Comparison of ENCODE assay signal across 8 mouse cellular contexts in genomic region chr6:8935705-8936104, GRCm38 (mm10). TPM values are rescaled to one million over a fixed set of nuclear protein-coding genes. Genes with fewer than 3 reads are reported as not detected.
DNase-seq lines count a peak whose midpoint lies in the region; ATAC-seq and TF ChIP-seq lines count a peak whose summit lies in the region.

No protein-coding gene starts in this region.

- TF ChIP-seq CTCF in midbrain, postnatal 0 days (IDR thresholded peaks at IDR 0.05) = peak; percentile 88

- H3K4me1 ChIP-seq in midbrain, postnatal 0 days (ENCODE audit: insufficient read depth, low read length) = no peaks in the 10 kb centered on the region

- H3K4me3 ChIP-seq in midbrain, postnatal 0 days (ENCODE audit: low read depth, low read length) = no peak overlapping the region

- 13% methylated on average over 5 of the region's 5 CpGs for WGBS in midbrain, postnatal 0 days

- H3K36me3 ChIP-seq in midbrain, postnatal 0 days (ENCODE audit: insufficient read depth, low read length) = no peaks in the 10 kb centered on the region

- DNase-seq in heart, postnatal 10 days = peak; percentile 43 to 67
- DNase-seq in heart, postnatal 25 days (ENCODE audit: low spot score) = no peak
- peak; percentile 74 for DNase-seq in ES-CJ7 (ENCODE audit: low read depth, low spot score)
- peak; percentile 86 to 90 for DNase-seq in cerebellum, postnatal 14 days
- DNase-seq in heart, postnatal 36 days = peak; percentile 40 to 44
- peak; percentile 78 to 90 for DNase-seq in left cerebral cortex, postnatal 14 days (ENCODE audit: low spot score in 2 of 2)
- DNase-seq in midbrain, postnatal 0 days (ENCODE audit: low spot score) = peak; percentile 94
- no peak for DNase-seq in ovary, adult 18-20 months (ENCODE audit: low spot score)

- H3K27ac ChIP-seq in midbrain, postnatal 0 days (ENCODE audit: low read depth, low read length) = no peak overlapping the region

- ATAC-seq in midbrain, postnatal 0 days (ENCODE audit: low FRiP score) = peak; percentile 73; the same call in 1 of the 2 replicates

- intact Hi-C loops in heart, postnatal 10 days (cut with DNase I) = loop anchor here (5.0 kb wide), 1 partner anchor 297 kb away; no protein-coding TSS in a partner anchor
- intact Hi-C loops in heart, postnatal 25 days (cut with DNase I) = loop anchor here (5.0 kb wide), 1 partner anchor 302 kb away; no protein-coding TSS in a partner anchor
- intact Hi-C loops in heart, postnatal 36 days (cut with DNase I) = loop anchor here (2.0 kb wide), 1 partner anchor 299 kb away; no protein-coding TSS in a partner anchor
- intact Hi-C loops in left cerebral cortex, postnatal 14 days (cut with DNase I) = no loop called here

- H3K9me3 ChIP-seq in midbrain, postnatal 0 days (ENCODE audit: low read length) = no peaks in the 10 kb centered on the region

- H3K9ac ChIP-seq in midbrain, postnatal 0 days (replicated peaks; ENCODE audit: low read length, poor library complexity, severe bottlenecking) = no peak overlapping the region

- no peaks in the 10 kb centered on the region for H3K27me3 ChIP-seq in midbrain, postnatal 0 days (ENCODE audit: insufficient read depth, low read length)

- no peak overlapping the region for H3K4me2 ChIP-seq in midbrain, postnatal 0 days (ENCODE audit: low read depth, low read length, poor library complexity, severe bottlenecking)

RNA-seq across cellular contexts. Expression of gene Nxph1, which starts 12.5 kb away (rescaled TPM):
- total RNA-seq in heart, postnatal 10 days (2021) = not detected
- not detected for total RNA-seq in heart, postnatal 25 days (2021)
- not detected for total RNA-seq in heart, postnatal 36 days (2021)
- 10 to 100 TPM; 54.1 TPM for total RNA-seq in left cerebral cortex, postnatal 14 days (2021)
- 75.5 and 77.7 TPM in 2 replicates for total RNA-seq in midbrain, postnatal 0 days (2014; rRNA removed)
- 103 and 104 TPM in 2 replicates for polyA plus RNA-seq in midbrain, postnatal 0 days (2015; fragmentation: Nextera tagmentation; extraction: Ambion mirVana)

Comparison
In these comparisons a context has a peak if more than half of its experiments do, and no peak if none do; other contexts are left out.
1. DNase-seq: peak in heart, postnatal 10 days (2 of 2), ES-CJ7 (single experiment), cerebellum, postnatal 14 days (2 of 2), heart, postnatal 36 days (2 of 2), left cerebral cortex, postnatal 14 days (2 of 2) and midbrain, postnatal 0 days (single experiment); none in heart, postnatal 25 days (single experiment) and ovary, adult 18-20 months (single experiment).
2. RNA of gene Nxph1, which starts 12.5 kb away (total RNA-seq): 75.5 to 77.7 TPM in midbrain, postnatal 0 days and 54.1 TPM in left cerebral cortex, postnatal 14 days; not detected in heart, postnatal 10 days, not detected in heart, postnatal 25 days and not detected in heart, postnatal 36 days; every median in the first group is over 10 times any median in the second.